In the genomic region with DNA sequence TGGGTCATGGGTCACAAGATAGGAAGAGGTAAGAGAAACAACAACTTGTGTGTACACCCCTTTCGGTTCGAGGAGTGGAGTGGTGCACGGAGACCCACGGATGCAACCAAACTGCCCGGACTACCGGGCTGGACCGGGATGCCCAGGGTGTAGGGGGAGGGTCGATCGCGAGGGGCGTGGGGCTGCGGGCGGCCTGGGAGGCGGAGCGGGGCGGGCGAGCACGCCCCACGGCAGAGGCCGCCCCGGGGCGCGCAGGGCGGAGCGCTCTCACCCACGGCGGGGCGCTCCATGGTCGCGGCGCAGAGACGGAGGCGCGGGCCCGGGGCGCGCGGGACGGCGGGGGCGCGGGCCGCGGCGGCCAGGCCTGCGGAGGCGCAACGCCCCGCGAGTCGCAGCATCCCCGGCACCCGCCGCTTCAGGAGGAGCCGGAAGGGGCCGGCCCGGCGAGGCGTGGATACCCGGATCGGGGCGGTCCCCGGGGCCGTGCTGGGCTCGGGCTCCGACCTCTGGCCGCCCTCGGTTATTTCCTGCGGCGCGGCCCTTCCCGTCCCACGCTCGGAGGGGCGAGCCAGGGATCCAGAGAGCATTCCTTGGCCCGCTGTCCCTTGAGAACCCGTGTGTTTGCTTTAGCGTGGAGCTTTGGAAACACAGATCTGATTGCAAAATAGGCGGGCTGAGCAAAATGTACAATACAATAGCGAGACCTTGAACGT, we compare ENCODE assay signal across 8 mouse cellular contexts. TPM values are rescaled to one million over a fixed set of nuclear protein-coding genes. Genes with fewer than 3 reads are reported as not detected.
DNase-seq lines count a peak whose midpoint lies in the region; ATAC-seq and TF ChIP-seq lines count a peak whose summit lies in the region.

No protein-coding gene starts in this region.

- WGBS in forebrain, embryonic 13.5 days: under 1% methylated on average over 39 of the region's 81 CpGs
- under 1% methylated on average over 75 of the region's 81 CpGs for WGBS in heart, postnatal 0 days
- WGBS in liver, postnatal 0 days (ENCODE audit: insufficient replicate concordance): 1% methylated on average over 43 of the region's 81 CpGs
- under 1% methylated on average over 65 of the region's 81 CpGs for WGBS in neural tube, embryonic 13.5 days

- no peak for TF ChIP-seq EP300 in CH12.LX (IDR thresholded peaks at IDR 0.05; ENCODE audit: low read length)
- peak; percentile 46; the same call in 1 of the 2 replicates for TF ChIP-seq EP300 in heart, postnatal 0 days (IDR thresholded peaks at IDR 0.05; ENCODE audit: low read depth)
- TF ChIP-seq EP300 in liver, postnatal 0 days (IDR thresholded peaks at IDR 0.05; ENCODE audit: low read depth): peak; percentile 58; the same call in 1 of the 2 replicates

- no peak overlapping the region for H3K27ac ChIP-seq in CH12.LX (ENCODE audit: insufficient read depth, low read depth)
- peak overlapping the region; percentile 80 for H3K27ac ChIP-seq in forebrain, embryonic 13.5 days
- peak overlapping the region; percentile 94 for H3K27ac ChIP-seq in heart, postnatal 0 days (ENCODE audit: low read depth)
- peak overlapping the region; percentile 91 for H3K27ac ChIP-seq in liver, postnatal 0 days (ENCODE audit: low read depth)
- peak overlapping the region; percentile 87 for H3K27ac ChIP-seq in neural tube, embryonic 13.5 days (replicated peaks)

- H3K9ac ChIP-seq in CH12.LX (ENCODE audit: insufficient read depth, low read depth): peak overlapping the region; percentile 79
- peak overlapping the region; percentile 81 for H3K9ac ChIP-seq in forebrain, embryonic 13.5 days
- H3K9ac ChIP-seq in heart, postnatal 0 days (replicated peaks; ENCODE audit: low read depth, low read length): peak overlapping the region; percentile 82
- H3K9ac ChIP-seq in liver, postnatal 0 days (replicated peaks): peak overlapping the region; percentile 78
- H3K9ac ChIP-seq in neural tube, embryonic 13.5 days: peak overlapping the region; percentile 86

- H3K4me2 ChIP-seq in CH12.LX (ENCODE audit: insufficient read depth, low read depth, poor library complexity, severe bottlenecking): peak overlapping the region; percentile 30
- H3K4me2 ChIP-seq in forebrain, embryonic 13.5 days: peak overlapping the region; percentile 70
- H3K4me2 ChIP-seq in heart, postnatal 0 days (ENCODE audit: low read depth, low read length): peak overlapping the region; percentile 71
- H3K4me2 ChIP-seq in liver, postnatal 0 days (ENCODE audit: low read depth, low read length): peak overlapping the region; percentile 76
- peak overlapping the region; percentile 64 for H3K4me2 ChIP-seq in neural tube, embryonic 13.5 days

- peak overlapping the region; percentile 62 to 66 (median 64) for H3K4me3 ChIP-seq in CH12.LX (replicated peaks in 1 of 3; ENCODE audit: low read depth in 2 of 3, low read length in 2 of 3, poor library complexity in 1 of 3)
- peak overlapping the region; percentile 69 for H3K4me3 ChIP-seq in forebrain, embryonic 13.5 days
- H3K4me3 ChIP-seq in heart, postnatal 0 days (ENCODE audit: low read depth, low read length): peak overlapping the region; percentile 79
- peak overlapping the region; percentile 69 for H3K4me3 ChIP-seq in liver, postnatal 0 days (ENCODE audit: low read depth, low read length)
- peak overlapping the region; percentile 69 for H3K4me3 ChIP-seq in neural tube, embryonic 13.5 days

- no peaks in the 10 kb centered on the region for H3K27me3 ChIP-seq in CH12.LX (replicated peaks)
- H3K27me3 ChIP-seq in forebrain, embryonic 13.5 days: no peaks in the 10 kb centered on the region
- no peaks in the 10 kb centered on the region for H3K27me3 ChIP-seq in heart, postnatal 0 days (ENCODE audit: control insufficient read depth, insufficient read depth, low read length)
- H3K27me3 ChIP-seq in liver, postnatal 0 days (ENCODE audit: insufficient read depth, low read length): no peaks in the 10 kb centered on the region
- H3K27me3 ChIP-seq in neural tube, embryonic 13.5 days: no peaks in the 10 kb centered on the region

- peaks cover 5 to 30% of the 10 kb centered on the region in 2 experiments for H3K4me1 ChIP-seq in CH12.LX (ENCODE audit: control insufficient read depth in 1 of 2, insufficient read depth in 2 of 2)
- peaks cover 10% of the 10 kb centered on the region for H3K4me1 ChIP-seq in forebrain, embryonic 13.5 days
- peaks cover 20% of the 10 kb centered on the region for H3K4me1 ChIP-seq in heart, postnatal 0 days (ENCODE audit: control insufficient read depth, insufficient read depth)
- H3K4me1 ChIP-seq in liver, postnatal 0 days (ENCODE audit: insufficient read depth): peaks cover 22% of the 10 kb centered on the region
- peaks cover 14% of the 10 kb centered on the region for H3K4me1 ChIP-seq in neural tube, embryonic 13.5 days (replicated peaks)

- H3K36me3 ChIP-seq in CH12.LX (replicated peaks in 1 of 2; ENCODE audit: control insufficient read depth in 1 of 2, insufficient read depth in 1 of 2, low read length in 1 of 2): no peaks in the 10 kb centered on the region
- H3K36me3 ChIP-seq in forebrain, embryonic 13.5 days (ENCODE audit: poor library complexity, severe bottlenecking): no peaks in the 10 kb centered on the region
- H3K36me3 ChIP-seq in heart, postnatal 0 days (replicated peaks; ENCODE audit: control insufficient read depth, insufficient read depth, low read length): no peaks in the 10 kb centered on the region
- no peaks in the 10 kb centered on the region for H3K36me3 ChIP-seq in liver, postnatal 0 days (replicated peaks; ENCODE audit: insufficient read depth, low read length)
- H3K36me3 ChIP-seq in neural tube, embryonic 13.5 days: no peaks in the 10 kb centered on the region

- dilution Hi-C loops in CH12.LX (cut with MboI; ENCODE audit: extremely low pct_ligation_motif_present, extremely low pct_unique_long_range_greater_than_20kb, low sequenced_read_pairs): no loop called here

- no peaks in the 10 kb centered on the region for H3K79me2 ChIP-seq in CH12.LX (replicated peaks; ENCODE audit: control insufficient read depth, extremely low read depth, insufficient read depth, poor library complexity, severe bottlenecking)

- DNase-seq in CH12.LX (ENCODE audit: extremely low read depth): peak; percentile 49
- DNase-seq in cerebellum, adult 11 months: peak; percentile 78
- peak; percentile 91 for DNase-seq in heart, postnatal 0 days (ENCODE audit: low spot score)
- peak; percentile 90 to 94 for DNase-seq in kidney, postnatal 4 days
- peak; percentile 87 for DNase-seq in liver, postnatal 0 days
- peak; percentile 38 for DNase-seq in telencephalon, adult 2 months (ENCODE audit: low read depth, low spot score)

- no peak for TF ChIP-seq RAD21 in CH12.LX (IDR thresholded peaks at IDR 0.05; ENCODE audit: low read depth, low read length)

- H3K9me3 ChIP-seq in CH12.LX (replicated peaks; ENCODE audit: low read length): no peaks in the 10 kb centered on the region
- no peaks in the 10 kb centered on the region for H3K9me3 ChIP-seq in forebrain, embryonic 13.5 days (replicated peaks)
- H3K9me3 ChIP-seq in heart, postnatal 0 days (replicated peaks; ENCODE audit: control insufficient read depth, low read length): no peaks in the 10 kb centered on the region
- no peaks in the 10 kb centered on the region for H3K9me3 ChIP-seq in liver, postnatal 0 days (ENCODE audit: low read length)
- no peaks in the 10 kb centered on the region for H3K9me3 ChIP-seq in neural tube, embryonic 13.5 days

- peak in 1 of 2 experiments; percentile 12; a peak in 1 of 4 replicates for TF ChIP-seq CTCF in CH12.LX (conservative IDR thresholded peaks at IDR 0.05 in 1 of 2, IDR thresholded peaks at IDR 0.05 in 1 of 2; ENCODE audit: low read depth in 2 of 2, low read length in 2 of 2)
- no peak for TF ChIP-seq CTCF in heart, postnatal 0 days (IDR thresholded peaks at IDR 0.05; ENCODE audit: low read depth)
- peak; percentile 35; the same call in 1 of the 2 replicates for TF ChIP-seq CTCF in liver, postnatal 0 days (IDR thresholded peaks at IDR 0.05; ENCODE audit: low read depth)

- in situ Hi-C loops in CH12.LX (cut with MboI; ENCODE audit: low pct_ligation_motif_present, low pct_unique_long_range_greater_than_20kb, low sequenced_read_pairs): no loop called here

- peak; percentile 96 for ATAC-seq in forebrain, embryonic 13.5 days
- ATAC-seq in heart, postnatal 0 days (ENCODE audit: insufficient read depth, low read depth): peak; percentile 98
- peak; percentile 85 for ATAC-seq in liver, postnatal 0 days
- ATAC-seq in neural tube, embryonic 13.5 days (ENCODE audit: low read depth): peak; percentile 95

- peak; percentile 72 for TF ChIP-seq POLR2A in CH12.LX (IDR thresholded peaks at IDR 0.05; ENCODE audit: low read depth, low read length)

TF ChIP-seq in CH12.LX, 34 proteins besides CTCF, POLR2A, EP300 and RAD21 (continues in another document):
- TF ChIP-seq IRF4 (IDR thresholded peaks at IDR 0.05; ENCODE audit: low read depth, low read length) (no peak; the same call in 1 of the 2 replicates), USF2 (conservative IDR thresholded peaks at IDR 0.05; ENCODE audit: low read depth, low read length) (no peak), BHLHE40 (IDR thresholded peaks at IDR 0.05; ENCODE audit: low read depth, low read length) (no peak), NRF1 (IDR thresholded peaks at IDR 0.05; ENCODE audit: low read depth, low read length) (no peak), MXI1 (IDR thresholded peaks at IDR 0.05; ENCODE audit: low read depth, low read length) (peak; percentile 24; the same call in 1 of the 2 replicates), MAZ (IDR thresholded peaks at IDR 0.05; ENCODE audit: low read depth, low read length) (no peak), ZMIZ1 (IDR thresholded peaks at IDR 0.05; ENCODE audit: low read depth, low read length) (peak; percentile 78; the same call in 1 of the 2 replicates), TCF12 (IDR thresholded peaks at IDR 0.05; ENCODE audit: low read depth, low read length) (peak; percentile 53; the same call in 1 of the 2 replicates), UBTF (IDR thresholded peaks at IDR 0.05; ENCODE audit: low read depth, low read length) (peak; percentile 72), RCOR1 (conservative IDR thresholded peaks at IDR 0.05; ENCODE audit: low read depth, low read length) (no peak), GABPA (IDR thresholded peaks at IDR 0.05; ENCODE audit: insufficient replicate concordance, low read depth, low read length) (no peak), JUN (IDR thresholded peaks at IDR 0.05; ENCODE audit: insufficient read depth, low read depth, low read length) (no peak), PAX5 (IDR thresholded peaks at IDR 0.05; ENCODE audit: low read length) (no peak)

RNA-seq across cellular contexts. Expression of gene Akap7, which starts 10.9 kb away (rescaled TPM):
- total RNA-seq in CH12.LX (2012; rRNA removed) (3.1 and 6.2 TPM in 2 replicates), CH12.LX (2014; rRNA removed) (11.1 and 12.1 TPM in 2 replicates)
- 6.7 and 7.1 TPM in 2 replicates for polyA plus RNA-seq in CH12.LX (2012; ENCODE audit: insufficient read length, low read depth)
- polyA plus RNA-seq in forebrain, embryonic 13.5 days (2015; fragmentation: Nextera tagmentation; extraction: Ambion mirVana): 14.5 and 16.2 TPM in 2 replicates
- 32.4 and 77.9 TPM in 2 replicates for total RNA-seq in heart, postnatal 0 days (2014; rRNA removed; ENCODE audit: low replicate concordance)
- polyA plus RNA-seq in heart, postnatal 0 days (2015; fragmentation: Nextera tagmentation; extraction: Ambion mirVana): 46.3 and 47.6 TPM in 2 replicates
- 15.9 and 21.0 TPM in 2 replicates for polyA plus RNA-seq in liver, postnatal 0 days (2015; fragmentation: Nextera tagmentation; extraction: Ambion mirVana)
- 30.3 and 33.5 TPM in 2 replicates for polyA plus RNA-seq in neural tube, embryonic 13.5 days (2015; fragmentation: Nextera tagmentation; extraction: Ambion mirVana)

Comparison
In these comparisons a context has a peak if more than half of its experiments do, and no peak if none do; other contexts are left out.
1. DNase-seq: peak in every context shown above with its lines; median percentile 92 in kidney, postnatal 4 days; 91 in heart, postnatal 0 days; 87 in liver, postnatal 0 days; 78 in cerebellum, adult 11 months; 49 in CH12.LX; 38 in telencephalon, adult 2 months.